12 mouse cellular contexts compared by ENCODE assay signal in the genomic region with DNA sequence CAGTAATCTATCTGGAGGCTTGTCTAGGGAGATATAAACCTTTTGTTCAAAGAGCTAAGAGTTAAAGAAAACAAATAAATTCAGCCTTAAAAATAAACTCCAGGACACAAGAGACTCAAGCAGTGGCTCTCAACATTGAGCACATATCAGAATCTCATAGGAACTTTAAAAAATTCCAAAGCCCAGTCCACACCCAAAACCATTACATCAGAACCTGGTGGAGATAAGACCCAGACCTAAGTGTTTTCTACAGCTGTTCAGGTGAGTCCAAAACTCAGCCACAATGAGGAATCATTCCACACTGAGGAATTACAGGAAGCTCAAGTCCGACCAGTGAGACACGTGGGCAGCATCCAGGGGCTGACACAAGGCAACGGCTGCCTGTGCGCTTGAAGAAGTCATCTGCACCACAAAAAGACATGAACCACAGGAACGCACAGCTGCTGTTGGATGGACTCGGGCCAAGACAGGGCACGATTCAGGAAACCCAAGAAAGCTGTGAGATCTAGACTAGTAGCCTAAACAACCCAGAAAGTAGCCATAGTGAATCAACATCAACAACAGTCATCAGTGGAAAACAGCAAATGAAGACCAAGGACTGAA.
DNase-seq lines count a peak whose midpoint lies in the region; ATAC-seq and TF ChIP-seq lines count a peak whose summit lies in the region.
"Had no signal": no experiment of that assay in that cellular context is flagged by ENCODE, and none has a peak within 500 bp of the region (broad histone marks: within the 10 kb centered on the region; RNA-seq: fewer than 3 reads in every experiment).

No protein-coding gene starts in this region.

- ATAC-seq in forebrain, embryonic 12.5 days (ENCODE audit: low FRiP score), result no peak
- no peak for ATAC-seq in liver, postnatal 0 days

- no peaks in the 10 kb centered on the region for H3K4me1 ChIP-seq in forebrain, embryonic 12.5 days
- peaks cover 4% of the 10 kb centered on the region; the same call in 1 of the 2 replicates for H3K4me1 ChIP-seq in liver, postnatal 0 days (ENCODE audit: insufficient read depth)
- H3K4me1 ChIP-seq: limb, embryonic 13.5 days had no signal

- intact Hi-C loops in gastrocnemius, adult 2 months (cut with DNase I), result no loop called here
- intact Hi-C loops in gastrocnemius, postnatal 14 days (cut with DNase I; ENCODE audit: low total_unique reads), result no loop called here

- no peak for TF ChIP-seq EP300 in liver, postnatal 0 days (IDR thresholded peaks at IDR 0.05; ENCODE audit: low read depth)

- H3K9ac ChIP-seq in forebrain, embryonic 12.5 days, result no peak overlapping the region
- H3K9ac ChIP-seq in liver, postnatal 0 days (replicated peaks), result no peak overlapping the region
- H3K9ac ChIP-seq: limb, embryonic 13.5 days had no signal

- no peaks in the 10 kb centered on the region for H3K9me3 ChIP-seq in forebrain, embryonic 12.5 days
- H3K9me3 ChIP-seq in liver, postnatal 0 days (ENCODE audit: low read length), result no peaks in the 10 kb centered on the region
- H3K9me3 ChIP-seq: limb, embryonic 13.5 days had no signal

- peak; percentile 25 for DNase-seq in gastrocnemius, adult 2 months
- no peak for DNase-seq in gastrocnemius, adult 18-20 months (ENCODE audit: low spot score)
- DNase-seq in 416B (ENCODE audit: low read depth), result peak; percentile 93
- peak; percentile 29 for DNase-seq in gastrocnemius, postnatal 14 days
- DNase-seq in naive thymus-derived CD4-positive, alpha-beta T cell, adult 2 months (ENCODE audit: low read depth), result peak; percentile 58
- DNase-seq in embryo, embryonic 9.5 days (ENCODE audit: extremely low spot score), result no peak
- no peak for DNase-seq in liver, postnatal 0 days
- DNase-seq: heart, postnatal 4 days; kidney, adult 8-10 months; retina, postnatal 1 day had no signal

- no peak overlapping the region for H3K4me3 ChIP-seq in gastrocnemius, adult 2 months
- H3K4me3 ChIP-seq in forebrain, embryonic 12.5 days (replicated peaks), result no peak overlapping the region
- H3K4me3 ChIP-seq in liver, postnatal 0 days (ENCODE audit: low read depth, low read length), result no peak overlapping the region
- H3K4me3 ChIP-seq: limb, embryonic 13.5 days had no signal

- 93% methylated on average over 7 of the region's 7 CpGs for whole genome bisulfite sequencing in forebrain, embryonic 12.5 days
- 39% methylated on average over 7 of the region's 7 CpGs for WGBS in liver, postnatal 0 days (ENCODE audit: insufficient replicate concordance)

- peak overlapping the region; percentile 35; the same call in 1 of the 2 replicates for H3K27ac ChIP-seq in gastrocnemius, adult 2 months
- no peak overlapping the region for H3K27ac ChIP-seq in forebrain, embryonic 12.5 days
- no peak overlapping the region for H3K27ac ChIP-seq in liver, postnatal 0 days (ENCODE audit: low read depth)
- H3K27ac ChIP-seq: limb, embryonic 13.5 days had no signal

- no peaks in the 10 kb centered on the region for H3K27me3 ChIP-seq in forebrain, embryonic 12.5 days
- no peaks in the 10 kb centered on the region for H3K27me3 ChIP-seq in liver, postnatal 0 days (ENCODE audit: insufficient read depth, low read length)
- H3K27me3 ChIP-seq: limb, embryonic 13.5 days had no signal

- TF ChIP-seq CTCF in gastrocnemius, adult 2 months (IDR thresholded peaks at IDR 0.05), result no peak
- no peak for TF ChIP-seq CTCF in liver, postnatal 0 days (IDR thresholded peaks at IDR 0.05; ENCODE audit: low read depth)

- H3K36me3 ChIP-seq in forebrain, embryonic 12.5 days (replicated peaks), result no peaks in the 10 kb centered on the region
- H3K36me3 ChIP-seq in liver, postnatal 0 days (replicated peaks; ENCODE audit: insufficient read depth, low read length), result no peaks in the 10 kb centered on the region
- H3K36me3 ChIP-seq: limb, embryonic 13.5 days had no signal

- H3K4me2 ChIP-seq in forebrain, embryonic 12.5 days, result no peak overlapping the region
- no peak overlapping the region for H3K4me2 ChIP-seq in liver, postnatal 0 days (ENCODE audit: low read depth, low read length)
- H3K4me2 ChIP-seq: limb, embryonic 13.5 days had no signal

Comparison
In these comparisons a context has a peak if more than half of its experiments do, and no peak if none do; other contexts are left out.
1. DNase-seq: peak in gastrocnemius, adult 2 months (single experiment), 416B (single experiment), gastrocnemius, postnatal 14 days (single experiment) and naive thymus-derived CD4-positive, alpha-beta T cell, adult 2 months (single experiment); none in gastrocnemius, adult 18-20 months (single experiment), embryo, embryonic 9.5 days (single experiment) and liver, postnatal 0 days (single experiment).